Mouse (Mus musculus) neural tube, embryonic 15.5 days (tissue): ENCODE measurements around the gene Fam196b. TPM values are rescaled to one million over a fixed set of nuclear protein-coding genes. Genes with fewer than 3 reads are reported as not detected.

Experiments used
- ATAC-seq: fragments of 200-750 bp; cut with Nextera tagmentation; 2 replicates; pipeline ENCODE4 v1.8.0; 2017; ENCODE audit warnings: mild to moderate bottlenecking, moderate TSS enrichment, moderate library complexity; ENCODE audit not compliant: low FRiP score
- H3K27ac ChIP-seq: fragments of 300-500 bp; sonication (generic); replicated peaks from 2 replicates; pipeline ENCODE4 v1.5.1; 2015; ENCODE audit warnings: mild to moderate bottlenecking, inconsistent platforms
- H3K27me3 ChIP-seq: fragments of 300-500 bp; sonication (generic); replicated peaks from 2 replicates; pipeline ENCODE4 v1.6.1; 2015; ENCODE audit warnings: inconsistent platforms
- H3K36me3 ChIP-seq: fragments of 300-500 bp; sonication (generic); 2 replicates; pipeline ENCODE4 v1.6.1; 2015; ENCODE audit warnings: inconsistent platforms
- H3K4me1 ChIP-seq: fragments of 300-500 bp; sonication (generic); 2 replicates; pipeline ENCODE4 v1.6.1; 2015; ENCODE audit warnings: inconsistent platforms
- H3K4me2 ChIP-seq: fragments of 300-500 bp; sonication (generic); 2 replicates; pipeline ENCODE4 v1.6.1; 2015; ENCODE audit warnings: inconsistent platforms, mild to moderate bottlenecking, moderate library complexity
- H3K4me3 ChIP-seq: fragments of 300-500 bp; sonication (generic); replicated peaks from 2 replicates; pipeline ENCODE4 v1.5.1; 2015; ENCODE audit warnings: mild to moderate bottlenecking, inconsistent platforms
- H3K9ac ChIP-seq: fragments of 300-500 bp; sonication (generic); replicated peaks from 2 replicates; pipeline ENCODE4 v1.6.1; 2015; ENCODE audit warnings: mild to moderate bottlenecking, inconsistent platforms
- H3K9me3 ChIP-seq: fragments of 300-500 bp; sonication (generic); replicated peaks from 2 replicates; pipeline ENCODE4 v1.6.1; 2016; ENCODE audit warnings: inconsistent platforms
- WGBS: fragments of 180-500 bp; shearing (Covaris S2); methylation state at CpG from one replicate; pipeline ENCODE4 v1.1.7; 2015; ENCODE audit warnings: mixed read lengths; 5-methylcytosine and 5-hydroxymethylcytosine counted together
- polyA plus RNA-seq: library from polyadenylated mRNA; unstranded; fragments of >200 nt; fragmentation: Nextera tagmentation; extraction: Ambion mirVana; gene quantifications from 2 replicates; pipeline ENCODE4 v1.2.1, GENCODE M21; 2015

Gene Fam196b
- polyA plus RNA-seq, 1 experiment from 2014 or later = 4.0 TPM

GRCm38 (mm10) chr11:34406850-34407249 is 92.2 kb downstream of the Fam196b start:
- no peaks in the 10 kb centered on the region for H3K4me1 ChIP-seq
- ATAC-seq = no peak
- H3K27ac ChIP-seq = no peak overlapping the region
- H3K4me2 ChIP-seq = no peak overlapping the region
- WGBS = 51% methylated on average over 5 of the region's 5 CpGs
- no peaks in the 10 kb centered on the region for H3K36me3 ChIP-seq
- no peak overlapping the region for H3K9ac ChIP-seq
- H3K9me3 ChIP-seq = no peaks in the 10 kb centered on the region
- no peaks in the 10 kb centered on the region; the same call in 1 of the 2 replicates for H3K27me3 ChIP-seq
- H3K4me3 ChIP-seq = no peak overlapping the region

GRCm38 (mm10) chr11:34415884-34416618 is 101.4 kb downstream of the Fam196b start:
- 32% methylated on average over 9 of the region's 9 CpGs for WGBS
- Histone ChIP-seq H3K4me3 (no peak overlapping the region), H3K9ac (no peak overlapping the region), H3K27me3 (peaks cover 6% of the 10 kb centered on the region; the same call in 1 of the 2 replicates), H3K9me3 (no peaks in the 10 kb centered on the region), H3K36me3 (no peaks in the 10 kb centered on the region), H3K27ac (no peak overlapping the region), H3K4me2 (no peak overlapping the region), H3K4me1 (peaks cover 11% of the 10 kb centered on the region)
- 0 out of 2 replicates have a peak, but pooled peaks have one; percentile 21 for ATAC-seq

GRCm38 (mm10) chr11:34416619-34416979 is 102.0 kb downstream of the Fam196b start:
- no peak for ATAC-seq
- H3K9ac ChIP-seq = no peak overlapping the region
- H3K36me3 ChIP-seq = no peaks in the 10 kb centered on the region
- WGBS = 51% methylated on average over 3 of the region's 3 CpGs
- H3K9me3 ChIP-seq = no peaks in the 10 kb centered on the region
- H3K4me2 ChIP-seq = no peak overlapping the region
- H3K4me1 ChIP-seq = peaks cover 11% of the 10 kb centered on the region
- peaks cover 6% of the 10 kb centered on the region; the same call in 1 of the 2 replicates for H3K27me3 ChIP-seq
- no peak overlapping the region for H3K4me3 ChIP-seq
- H3K27ac ChIP-seq = no peak overlapping the region

- no peaks in the 10 kb centered on the region for H3K36me3 ChIP-seq
- H3K9ac ChIP-seq = no peak overlapping the region
- ATAC-seq = no peak
- H3K27ac ChIP-seq = no peak overlapping the region
- WGBS = 36% methylated on average over 6 of the region's 6 CpGs
- H3K4me1 ChIP-seq = peaks cover 8% of the 10 kb centered on the region
- peaks cover 6% of the 10 kb centered on the region; the same call in 1 of the 2 replicates for H3K27me3 ChIP-seq
- H3K4me2 ChIP-seq = no peak overlapping the region
- no peak overlapping the region for H3K4me3 ChIP-seq
- no peaks in the 10 kb centered on the region for H3K9me3 ChIP-seq
Observed at GRCm38 (mm10) chr11:34421061-34421460, 106.4 kb downstream of the Fam196b start.

GRCm38 (mm10) chr11:34424546-34424945 is 109.9 kb downstream of the Fam196b start:
- H3K27ac ChIP-seq = no peak overlapping the region
- H3K27me3 ChIP-seq = peaks cover 6% of the 10 kb centered on the region; the same call in 1 of the 2 replicates
- no peaks in the 10 kb centered on the region for H3K9me3 ChIP-seq
- H3K4me3 ChIP-seq = no peak overlapping the region
- no peak overlapping the region for H3K9ac ChIP-seq
- H3K4me1 ChIP-seq = no peaks in the 10 kb centered on the region
- H3K36me3 ChIP-seq = no peaks in the 10 kb centered on the region
- no peak overlapping the region for H3K4me2 ChIP-seq
- ATAC-seq = no peak
- 85% methylated on average over 1 of the region's 1 CpGs for WGBS

- no peaks in the 10 kb centered on the region for H3K9me3 ChIP-seq
- ATAC-seq = no peak
- 90% methylated on average over 5 of the region's 5 CpGs for WGBS
- no peaks in the 10 kb centered on the region for H3K36me3 ChIP-seq
- H3K4me2 ChIP-seq = no peak overlapping the region
- H3K4me3 ChIP-seq = no peak overlapping the region
- H3K9ac ChIP-seq = no peak overlapping the region
- no peaks in the 10 kb centered on the region for H3K27me3 ChIP-seq
- no peak overlapping the region for H3K27ac ChIP-seq
- no peaks in the 10 kb centered on the region for H3K4me1 ChIP-seq
Observed at GRCm38 (mm10) chr11:34427212-34427611, 112.6 kb downstream of the Fam196b start.

- H3K27ac ChIP-seq = no peak overlapping the region
- WGBS = 67% methylated on average over 4 of the region's 4 CpGs
- H3K4me2 ChIP-seq = no peak overlapping the region
Observed at GRCm38 (mm10) chr11:34430940-34431339, 116.3 kb downstream of the Fam196b start.

GRCm38 (mm10) chr11:34431371-34431770 is 116.7 kb downstream of the Fam196b start:
- Histone ChIP-seq H3K27me3 (no peaks in the 10 kb centered on the region), H3K4me2 (no peak overlapping the region), H3K36me3 (no peaks in the 10 kb centered on the region), H3K9me3 (no peaks in the 10 kb centered on the region), H3K9ac (no peak overlapping the region), H3K4me3 (no peak overlapping the region), H3K27ac (no peak overlapping the region), H3K4me1 (no peaks in the 10 kb centered on the region)
- 47% methylated on average over 5 of the region's 5 CpGs for WGBS
- ATAC-seq = no peak

More at GRCm38 (mm10) chr11:34430940-34431339, 116.3 kb downstream of the Fam196b start:
- Histone ChIP-seq H3K4me3 (no peak overlapping the region), H3K27me3 (no peaks in the 10 kb centered on the region), H3K36me3 (no peaks in the 10 kb centered on the region), H3K9me3 (no peaks in the 10 kb centered on the region), H3K4me1 (no peaks in the 10 kb centered on the region), H3K9ac (no peak overlapping the region)
- ATAC-seq = no peak

- Histone ChIP-seq H3K4me3 (no peak overlapping the region), H3K36me3 (no peaks in the 10 kb centered on the region), H3K9me3 (no peaks in the 10 kb centered on the region), H3K9ac (no peak overlapping the region), H3K27me3 (no peaks in the 10 kb centered on the region), H3K4me2 (no peak overlapping the region), H3K27ac (no peak overlapping the region), H3K4me1 (no peaks in the 10 kb centered on the region)
- 40% methylated on average over 2 of the region's 2 CpGs for WGBS
- no peak for ATAC-seq
Observed at GRCm38 (mm10) chr11:34431978-34432377, 117.4 kb downstream of the Fam196b start.

- Histone ChIP-seq H3K4me2 (no peak overlapping the region), H3K9me3 (no peaks in the 10 kb centered on the region), H3K27me3 (no peaks in the 10 kb centered on the region), H3K9ac (no peak overlapping the region), H3K4me3 (no peak overlapping the region), H3K4me1 (no peaks in the 10 kb centered on the region), H3K27ac (no peak overlapping the region), H3K36me3 (no peaks in the 10 kb centered on the region)
- WGBS = 70% methylated on average over 1 of the region's 1 CpGs
- ATAC-seq = no peak
Observed at GRCm38 (mm10) chr11:34437446-34437845, 122.8 kb downstream of the Fam196b start.

- no peak for ATAC-seq
- Histone ChIP-seq H3K36me3 (no peaks in the 10 kb centered on the region), H3K4me3 (no peak overlapping the region), H3K9ac (no peak overlapping the region), H3K9me3 (no peaks in the 10 kb centered on the region), H3K4me2 (no peak overlapping the region), H3K27ac (no peak overlapping the region), H3K4me1 (no peaks in the 10 kb centered on the region), H3K27me3 (no peaks in the 10 kb centered on the region)
- 69% methylated on average over 2 of the region's 2 CpGs for WGBS
Observed at GRCm38 (mm10) chr11:34438429-34438828, 123.8 kb downstream of the Fam196b start.

GRCm38 (mm10) chr11:34447891-34448290 is 133.3 kb downstream of the Fam196b start:
- 45% methylated on average over 4 of the region's 4 CpGs for WGBS
- no peak for ATAC-seq
- Histone ChIP-seq H3K4me3 (no peak overlapping the region), H3K27me3 (no peaks in the 10 kb centered on the region), H3K4me1 (no peaks in the 10 kb centered on the region), H3K27ac (no peak overlapping the region), H3K36me3 (no peaks in the 10 kb centered on the region), H3K4me2 (no peak overlapping the region), H3K9ac (no peak overlapping the region), H3K9me3 (no peaks in the 10 kb centered on the region)
